Mouse (Mus musculus) ES-E14 (cell line): ENCODE measurements around the gene Rasal1.

Source experiments
- CHD2 ChIP-seq: IDR thresholded peaks from 2 replicates; pipeline ENCODE4 v1.6.1; 2014; ENCODE audit warnings: mild to moderate bottlenecking, low read depth, low read length, inconsistent platforms
- HCFC1 ChIP-seq: IDR thresholded peaks from 2 replicates; pipeline ENCODE4 v1.6.1; 2012; ENCODE audit warnings: low read length, inconsistent platforms, borderline replicate concordance; ENCODE audit not compliant: insufficient read depth
- MAFK ChIP-seq: IDR thresholded peaks from 2 replicates; pipeline ENCODE4 v1.6.1; 2014; ENCODE audit warnings: mild to moderate bottlenecking, low read depth, low read length, inconsistent platforms; ENCODE audit not compliant: insufficient read depth
- ZC3H11A ChIP-seq: IDR thresholded peaks from 2 replicates; pipeline ENCODE4 v1.6.1; 2012; ENCODE audit warnings: low read depth, mild to moderate bottlenecking, inconsistent platforms, low read length, borderline replicate concordance
- ZNF384 ChIP-seq: IDR thresholded peaks from 2 replicates; pipeline ENCODE4 v1.6.1; 2012; ENCODE audit warnings: low read depth, low read length, inconsistent platforms

DNA sequence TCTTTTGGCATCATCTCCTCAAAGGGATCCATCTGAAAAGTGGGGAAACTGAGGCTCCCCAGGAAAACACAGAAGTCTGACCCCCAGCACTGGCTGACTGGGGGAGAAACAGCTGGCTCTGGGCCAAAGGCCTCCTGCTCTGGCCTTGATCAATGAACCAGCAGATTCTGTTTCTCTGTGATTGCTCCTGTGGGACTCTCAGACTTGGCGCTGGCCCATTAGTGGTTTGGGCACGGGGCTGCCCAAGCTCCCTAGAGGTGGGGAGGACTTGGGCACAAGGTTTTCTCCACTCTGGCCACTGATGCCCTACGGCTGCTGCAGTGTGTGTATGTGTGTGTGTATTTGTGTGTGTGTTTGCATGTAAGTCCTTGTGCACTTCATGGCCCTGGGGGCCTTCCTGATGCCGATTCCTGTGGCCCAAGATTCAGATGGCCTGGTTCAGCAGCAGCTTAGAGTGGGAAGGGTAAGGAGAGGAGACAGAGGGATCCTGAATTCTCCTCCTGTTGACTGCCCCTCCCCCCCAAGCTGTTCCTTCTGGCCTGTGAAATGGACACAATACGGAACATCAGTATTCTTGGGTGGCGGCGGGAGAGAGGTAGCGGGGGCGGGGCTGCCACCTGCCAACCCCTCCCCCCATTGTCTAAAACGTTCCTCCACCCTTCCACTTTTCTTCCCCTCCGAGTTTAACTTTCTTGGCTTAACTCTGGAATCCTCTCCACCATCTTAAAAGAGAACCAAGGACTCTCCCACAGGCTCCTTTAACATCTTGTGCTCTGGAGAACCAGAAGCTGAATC is 52.6 kb downstream of the Rasal1 start:
- TF ChIP-seq MAFK = no peak
- no peak for TF ChIP-seq ZC3H11A
- no peak for TF ChIP-seq CHD2
- TF ChIP-seq ZNF384 = no peak
- no peak for TF ChIP-seq HCFC1
